Mouse (Mus musculus): Measurements from ENCODE around the gene 1810049J17Rik. TPM values are rescaled to one million over a fixed set of nuclear protein-coding genes. Genes with fewer than 3 reads are reported as not detected.
A peak's percentile ranks its signal among the peaks of the same experiment; 100 is the strongest.

1810049J17Rik gene
- polyA plus RNA-seq, 1 experiment from 2014 or later, result 2.0 TPM

GRCm38 (mm10) chr15:12313255-12313654 is 8.4 kb downstream of the 1810049J17Rik start:
- DNase-seq (ENCODE audit: low read depth, low spot score), result no peak
- in situ Hi-C loops (cut with MboI; ENCODE audit: low pct_unique_long_range_greater_than_20kb), result no loop called here
- POLR2A ChIA-PET, result no interaction called here
- CTCF ChIA-PET, result no interaction called here
- H3K27me3 ChIP-seq, result no peaks in the 10 kb centered on the region
- TF ChIP-seq CTCF (IDR thresholded peaks at IDR 0.05), result no peak
- no peak for ATAC-seq

GRCm38 (mm10) chr15:12311465-12311864 is 10.2 kb downstream of the 1810049J17Rik start:
- TF ChIP-seq CTCF (IDR thresholded peaks at IDR 0.05), result no peak
- POLR2A ChIA-PET, result no interaction called here
- CTCF ChIA-PET, result no interaction called here
- no peaks in the 10 kb centered on the region for H3K27me3 ChIP-seq
- in situ Hi-C loops (cut with MboI; ENCODE audit: low pct_unique_long_range_greater_than_20kb), result no loop called here
- no peak for ATAC-seq
- DNase-seq (ENCODE audit: low read depth, low spot score), result no peak

GRCm38 (mm10) chr15:12310676-12311075 is 11.0 kb downstream of the 1810049J17Rik start:
- TF ChIP-seq CTCF (IDR thresholded peaks at IDR 0.05), result no peak
- ChIA-PET POLR2A (no interaction called here), CTCF (no interaction called here)
- in situ Hi-C loops (cut with MboI; ENCODE audit: low pct_unique_long_range_greater_than_20kb), result no loop called here
- DNase-seq (ENCODE audit: low read depth, low spot score) (no peak), ATAC-seq (no peak)
- H3K27me3 ChIP-seq, result no peaks in the 10 kb centered on the region

- ATAC-seq, result no peak
- no peak for DNase-seq (ENCODE audit: low read depth, low spot score)
- TF ChIP-seq CTCF (IDR thresholded peaks at IDR 0.05), result no peak
- in situ Hi-C loops (cut with MboI; ENCODE audit: low pct_unique_long_range_greater_than_20kb), result no loop called here
- CTCF ChIA-PET, result no interaction called here
- POLR2A ChIA-PET, result no interaction called here
- H3K27me3 ChIP-seq, result no peaks in the 10 kb centered on the region
Measured at GRCm38 (mm10) chr15:12308539-12308938, 13.2 kb downstream of the 1810049J17Rik start.

DNA sequence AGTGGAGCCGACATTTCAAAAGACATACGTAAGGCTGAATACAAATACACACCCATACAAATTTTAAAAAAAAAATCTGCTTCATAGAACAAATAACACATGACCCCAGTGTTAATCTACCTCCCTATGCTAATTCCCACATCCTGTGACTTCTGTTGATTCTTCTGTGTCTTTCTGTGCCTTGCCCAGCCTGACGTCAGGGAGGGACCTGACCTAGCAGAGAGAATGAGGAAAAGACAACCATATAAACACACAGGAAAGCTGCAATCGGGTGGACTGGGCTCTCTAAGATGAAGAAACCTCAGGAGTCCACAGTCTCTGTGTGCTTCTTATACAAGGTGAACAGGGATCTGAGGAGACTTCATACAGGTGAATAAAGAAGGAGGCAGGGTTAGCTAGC is 14.6 kb downstream of the 1810049J17Rik start:
- ATAC-seq, result no peak

GRCm38 (mm10) chr15:12306188-12307071 is 15.3 kb downstream of the 1810049J17Rik start:
- POLR2A ChIA-PET, result no interaction called here
- no peak for TF ChIP-seq CTCF (IDR thresholded peaks at IDR 0.05)
- no peaks in the 10 kb centered on the region for H3K27me3 ChIP-seq
- CTCF ChIA-PET, result interaction anchor here (2.2 kb wide), 1 partner anchor 9 kb away, joined by 7 read pairs; no protein-coding TSS in a partner anchor
- ATAC-seq (no peak), DNase-seq (ENCODE audit: low read depth, low spot score) (no peak)
- in situ Hi-C loops (cut with MboI; ENCODE audit: low pct_unique_long_range_greater_than_20kb), result no loop called here

More for the DNA sequence above, 14.6 kb downstream of the 1810049J17Rik start:
- POLR2A ChIA-PET, result no interaction called here
- TF ChIP-seq CTCF (IDR thresholded peaks at IDR 0.05), result no peak
- DNase-seq (ENCODE audit: low read depth, low spot score), result no peak
- H3K27me3 ChIP-seq, result no peaks in the 10 kb centered on the region
- in situ Hi-C loops (cut with MboI; ENCODE audit: low pct_unique_long_range_greater_than_20kb), result no loop called here
- CTCF ChIA-PET, result no interaction called here

DNA sequence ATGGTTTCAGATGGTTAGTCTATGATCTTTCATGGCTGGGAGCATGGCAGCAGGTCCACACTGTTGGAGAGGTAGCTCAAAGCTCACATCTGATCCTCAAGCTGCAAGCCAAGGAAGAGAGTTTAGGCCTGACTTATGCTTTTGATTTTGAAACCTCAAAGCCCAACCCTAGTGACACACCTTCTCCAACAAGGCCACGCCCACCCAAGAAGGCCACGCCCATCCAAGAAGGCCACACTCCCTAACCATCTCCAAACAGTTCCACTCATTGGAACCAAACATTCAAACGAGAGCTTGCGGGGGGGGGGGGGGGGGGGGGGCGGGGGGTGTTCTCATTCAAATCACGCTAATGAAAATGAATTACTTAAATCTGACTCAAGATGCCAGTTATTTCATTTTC is 19.9 kb downstream of the 1810049J17Rik start:
- TF ChIP-seq CTCF (IDR thresholded peaks at IDR 0.05), result no peak
- no peak for DNase-seq (ENCODE audit: low read depth, low spot score)
- CTCF ChIA-PET, result no interaction called here
- no peaks in the 10 kb centered on the region for H3K27me3 ChIP-seq
- POLR2A ChIA-PET, result no interaction called here
- in situ Hi-C loops (cut with MboI; ENCODE audit: low pct_unique_long_range_greater_than_20kb), result no loop called here
- ATAC-seq, result no peak

- H3K27me3 ChIP-seq, result no peaks in the 10 kb centered on the region
- POLR2A ChIA-PET, result no interaction called here
- peak; percentile 1 for TF ChIP-seq CTCF (IDR thresholded peaks at IDR 0.05)
- ATAC-seq (no peak), DNase-seq (ENCODE audit: low read depth, low spot score) (no peak)
- in situ Hi-C loops (cut with MboI; ENCODE audit: low pct_unique_long_range_greater_than_20kb), result no loop called here
- CTCF ChIA-PET, result interaction anchor here (1.2 kb wide), 1 partner anchor 30 kb away, joined by 4 read pairs; no protein-coding TSS in a partner anchor
Measured at GRCm38 (mm10) chr15:12298231-12298737, 23.4 kb downstream of the 1810049J17Rik start.

GRCm38 (mm10) chr15:12296228-12296627 is 25.5 kb downstream of the 1810049J17Rik start:
- H3K27me3 ChIP-seq, result no peaks in the 10 kb centered on the region
- POLR2A ChIA-PET, result no interaction called here
- CTCF ChIA-PET, result no interaction called here
- ATAC-seq (no peak), DNase-seq (ENCODE audit: low read depth, low spot score) (no peak)
- TF ChIP-seq CTCF (IDR thresholded peaks at IDR 0.05), result no peak
- in situ Hi-C loops (cut with MboI; ENCODE audit: low pct_unique_long_range_greater_than_20kb), result no loop called here

GRCm38 (mm10) chr15:12291757-12292156 is 29.9 kb downstream of the 1810049J17Rik start:
- no peak for ATAC-seq
- DNase-seq (ENCODE audit: low read depth, low spot score), result no peak
- TF ChIP-seq CTCF (IDR thresholded peaks at IDR 0.05), result no peak
- POLR2A ChIA-PET, result no interaction called here
- in situ Hi-C loops (cut with MboI; ENCODE audit: low pct_unique_long_range_greater_than_20kb), result no loop called here
- CTCF ChIA-PET, result no interaction called here
- no peaks in the 10 kb centered on the region for H3K27me3 ChIP-seq

GRCm38 (mm10) chr15:12290330-12290729 is 31.4 kb downstream of the 1810049J17Rik start:
- DNase-seq (ENCODE audit: low read depth, low spot score) (no peak), ATAC-seq (no peak)
- in situ Hi-C loops (cut with MboI; ENCODE audit: low pct_unique_long_range_greater_than_20kb), result no loop called here
- no peak for TF ChIP-seq CTCF (IDR thresholded peaks at IDR 0.05)
- ChIA-PET POLR2A (no interaction called here), CTCF (interaction anchor here (0.9 kb wide), 1 partner anchor 10 kb away, joined by 3 read pairs; no protein-coding TSS in a partner anchor)
- H3K27me3 ChIP-seq, result no peaks in the 10 kb centered on the region

DNA sequence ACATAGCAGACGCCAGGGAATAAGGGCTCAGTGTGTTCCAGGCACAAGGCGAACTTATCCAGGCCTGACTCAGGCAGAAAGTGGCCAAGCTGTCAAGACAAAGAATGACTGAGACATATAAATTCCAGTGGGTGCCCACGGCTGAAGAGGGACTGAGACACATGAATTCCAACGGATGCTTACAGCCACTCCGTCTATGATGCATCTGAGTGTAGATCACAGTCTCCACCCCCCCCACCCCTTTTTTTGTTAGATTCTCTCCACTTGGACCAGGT is 36.2 kb downstream of the 1810049J17Rik start:
- ChIA-PET POLR2A (no interaction called here), CTCF (no interaction called here)
- TF ChIP-seq CTCF (IDR thresholded peaks at IDR 0.05), result no peak
- H3K27me3 ChIP-seq, result no peaks in the 10 kb centered on the region
- in situ Hi-C loops (cut with MboI; ENCODE audit: low pct_unique_long_range_greater_than_20kb), result no loop called here
- no peak for ATAC-seq
- DNase-seq (ENCODE audit: low read depth, low spot score), result no peak

Data from Patski (cell line).